ENCODE assay signal across 8 mouse cellular contexts in the genomic region with DNA sequence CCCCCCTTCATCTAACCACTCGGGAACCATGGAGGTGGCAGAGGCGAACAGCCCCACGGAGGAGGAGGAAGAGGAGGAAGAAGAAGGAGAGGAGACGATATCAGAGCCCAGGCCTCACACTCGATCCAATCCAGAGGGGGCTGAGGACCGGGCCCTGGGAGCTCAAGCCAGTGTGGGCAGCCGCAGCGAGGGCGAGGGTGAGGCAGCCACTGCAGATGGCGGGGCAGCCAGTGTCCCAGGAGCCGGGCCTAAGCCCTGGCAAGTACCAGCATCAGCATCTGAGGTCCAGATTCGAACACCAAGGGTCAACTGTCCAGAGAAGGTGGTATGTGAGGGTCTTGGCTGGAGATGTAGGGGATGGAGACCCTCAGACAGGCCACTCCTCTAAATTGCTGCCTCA. TPM values are rescaled to one million over a fixed set of nuclear protein-coding genes. Genes with fewer than 3 reads are reported as not detected.
DNase-seq lines count a peak whose midpoint lies in the region; ATAC-seq and TF ChIP-seq lines count a peak whose summit lies in the region.

No protein-coding gene starts in this region.

- no peak overlapping the region; the same call in 1 of the 2 replicates for H3K4me3 ChIP-seq in heart, adult 2 months
- peak overlapping the region; percentile 95 for H3K4me3 ChIP-seq in E14TG2a.4 (replicated peaks; ENCODE audit: low read length)
- peak overlapping the region; percentile 68 for H3K4me3 ChIP-seq in forebrain, embryonic 15.5 days
- H3K4me3 ChIP-seq in liver, embryonic 13.5 days (replicated peaks), result peak overlapping the region; percentile 87

- TF ChIP-seq POLR2A in heart, adult 2 months (IDR thresholded peaks at IDR 0.05; ENCODE audit: insufficient read depth, low read depth, low read length), result no peak

- no peak overlapping the region for H3K9ac ChIP-seq in heart, adult 2 months (ENCODE audit: low read depth, low read length)
- 0 out of 2 replicates have a peak overlapping the region, but pooled peaks have one; percentile 4 for H3K9ac ChIP-seq in forebrain, embryonic 15.5 days (replicated peaks)
- H3K9ac ChIP-seq in liver, embryonic 13.5 days, result peak overlapping the region; percentile 86

- no peak overlapping the region for H3K27ac ChIP-seq in heart, adult 2 months
- H3K27ac ChIP-seq in forebrain, embryonic 15.5 days (replicated peaks), result no peak overlapping the region
- no peak overlapping the region for H3K27ac ChIP-seq in liver, embryonic 13.5 days

- DNase-seq in heart, adult 2 months, result peak; percentile 6 to 17
- no peak for DNase-seq in heart, postnatal 10 days
- DNase-seq in liver, embryonic 13.5 days, result no peak
- DNase-seq in frontal cortex, postnatal 36 days (ENCODE audit: low spot score in 2 of 2), result no peak
- DNase-seq in layer of hippocampus, adult 9-10 months (ENCODE audit: low spot score), result no peak

- H3K79me2 ChIP-seq in heart, adult 2 months (replicated peaks; ENCODE audit: control insufficient read depth, insufficient read depth, low read length), result no peaks in the 10 kb centered on the region; the same call in 1 of the 2 replicates

- no peaks in the 10 kb centered on the region for H3K27me3 ChIP-seq in heart, adult 2 months (ENCODE audit: control insufficient read depth, insufficient read depth, low read length)
- H3K27me3 ChIP-seq in E14TG2a.4 (ENCODE audit: insufficient read depth, low read length), result no peaks in the 10 kb centered on the region
- H3K27me3 ChIP-seq in forebrain, embryonic 15.5 days, result no peaks in the 10 kb centered on the region
- no peaks in the 10 kb centered on the region for H3K27me3 ChIP-seq in liver, embryonic 13.5 days

- TF ChIP-seq EP300 in heart, adult 2 months (IDR thresholded peaks at IDR 0.05; ENCODE audit: insufficient read depth, low read depth, low read length), result no peak

- intact Hi-C loops in heart, adult 2 months (cut with DNase I), result loop anchor here (5.0 kb wide), 1 partner anchor 825 kb away; no protein-coding TSS in a partner anchor
- intact Hi-C loops in heart, postnatal 10 days (cut with DNase I), result no loop called here

- no peaks in the 10 kb centered on the region for H3K9me3 ChIP-seq in E14TG2a.4 (ENCODE audit: low read length)
- H3K9me3 ChIP-seq in forebrain, embryonic 15.5 days, result no peaks in the 10 kb centered on the region
- no peaks in the 10 kb centered on the region for H3K9me3 ChIP-seq in liver, embryonic 13.5 days (replicated peaks)

- no peak for TF ChIP-seq CTCF in heart, adult 2 months (IDR thresholded peaks at IDR 0.05)
- TF ChIP-seq CTCF in E14TG2a.4 (conservative IDR thresholded peaks at IDR 0.05; ENCODE audit: low read length), result no peak

- 77% methylated on average over 12 of the region's 12 CpGs for WGBS in heart, adult 2 months
- whole genome bisulfite sequencing in forebrain, embryonic 15.5 days, result 89% methylated on average over 12 of the region's 12 CpGs
- WGBS in liver, embryonic 13.5 days (ENCODE audit: insufficient replicate concordance), result 71% methylated on average over 12 of the region's 12 CpGs

- peaks cover 3% of the 10 kb centered on the region for H3K4me1 ChIP-seq in heart, adult 2 months (ENCODE audit: control insufficient read depth, insufficient read depth, low read length)
- peaks cover 49% of the 10 kb centered on the region for H3K4me1 ChIP-seq in E14TG2a.4 (replicated peaks; ENCODE audit: low read depth, low read length)
- H3K4me1 ChIP-seq in forebrain, embryonic 15.5 days, result peaks cover 17% of the 10 kb centered on the region
- peaks cover 30% of the 10 kb centered on the region for H3K4me1 ChIP-seq in liver, embryonic 13.5 days (replicated peaks)

- ATAC-seq in forebrain, embryonic 15.5 days (replicated peaks), result no peak
- ATAC-seq in liver, embryonic 13.5 days (ENCODE audit: low read depth), result no peak
- no peak for ATAC-seq in inflammation-experienced regulatory T-cells, adult 6 months

- H3K36me3 ChIP-seq in heart, adult 2 months (ENCODE audit: control insufficient read depth, insufficient read depth, low read length), result no peaks in the 10 kb centered on the region
- peaks cover 41% of the 10 kb centered on the region for H3K36me3 ChIP-seq in E14TG2a.4 (ENCODE audit: insufficient read depth, low read length)
- peaks cover 16% of the 10 kb centered on the region for H3K36me3 ChIP-seq in forebrain, embryonic 15.5 days
- peaks cover 30% of the 10 kb centered on the region for H3K36me3 ChIP-seq in liver, embryonic 13.5 days

- peak overlapping the region; percentile 78 for H3K4me2 ChIP-seq in forebrain, embryonic 15.5 days (replicated peaks)
- peak overlapping the region; percentile 87 for H3K4me2 ChIP-seq in liver, embryonic 13.5 days

RNA-seq across cellular contexts. Expression of a gene that starts 1.0 kb away (rescaled TPM):
- 10 to 100 TPM; 62.8 to 70.2 TPM for total RNA-seq in heart, adult 2 months (2021)
- polyA plus RNA-seq in heart, adult 2 months (2012; rRNA removed), result 88.7 and 91.3 TPM in 2 replicates
- 10 to 100 TPM; 65.1 to 65.7 TPM for total RNA-seq in heart, postnatal 10 days (2021)
- polyA plus RNA-seq in forebrain, embryonic 15.5 days (2015; fragmentation: Nextera tagmentation; extraction: Ambion mirVana), result 102 and 108 TPM in 2 replicates
- polyA plus RNA-seq in liver, embryonic 13.5 days (2015; fragmentation: Nextera tagmentation; extraction: Ambion mirVana), result 65.1 and 74.8 TPM in 2 replicates
- 10 to 100 TPM; 52.0 to 70.5 (median 54.7) TPM for polyA plus RNA-seq in inflammation-experienced regulatory T-cells, adult 6 months (2017; shearing (Covaris generic))

RNA-seq across cellular contexts. Expression of a gene that starts 2.1 kb away (rescaled TPM):
- total RNA-seq in heart, adult 2 months (2021), result 10 to 100 TPM; 22.9 to 23.9 TPM
- polyA plus RNA-seq in heart, adult 2 months (2012; rRNA removed), result 71.7 and 72.2 TPM in 2 replicates
- total RNA-seq in heart, postnatal 10 days (2021), result 10 to 100 TPM; 38.0 to 42.7 TPM
- polyA plus RNA-seq in forebrain, embryonic 15.5 days (2015; fragmentation: Nextera tagmentation; extraction: Ambion mirVana), result 5.5 and 6.0 TPM in 2 replicates
- 2.6 and 2.8 TPM in 2 replicates for polyA plus RNA-seq in liver, embryonic 13.5 days (2015; fragmentation: Nextera tagmentation; extraction: Ambion mirVana)
- under 1 TPM in 2 of 3 experiments, not detected in 1; 0.13 to 0.21 TPM for polyA plus RNA-seq in inflammation-experienced regulatory T-cells, adult 6 months (2017; shearing (Covaris generic))

RNA-seq across cellular contexts. Expression of a gene that starts 8.1 kb away (rescaled TPM):
- total RNA-seq in heart, adult 2 months (2021), result not detected
- polyA plus RNA-seq in heart, adult 2 months (2012; rRNA removed), result 0.15 and 0.31 TPM in 2 replicates
- 1 to 10 TPM; 2.8 to 3.4 TPM for total RNA-seq in heart, postnatal 10 days (2021)
- polyA plus RNA-seq in forebrain, embryonic 15.5 days (2015; fragmentation: Nextera tagmentation; extraction: Ambion mirVana), result 17.2 and 18.3 TPM in 2 replicates
- polyA plus RNA-seq in liver, embryonic 13.5 days (2015; fragmentation: Nextera tagmentation; extraction: Ambion mirVana), result 39.5 and 40.9 TPM in 2 replicates
- polyA plus RNA-seq in inflammation-experienced regulatory T-cells, adult 6 months (2017; shearing (Covaris generic)), result 1 to 10 TPM in 2 of 3 experiments, under 1 TPM in 1; 0.62 to 4.9 (median 1.2) TPM

RNA-seq across cellular contexts. Expression of a gene that starts 15.9 kb away (rescaled TPM):
- 10 to 100 TPM; 47.6 to 56.7 TPM for total RNA-seq in heart, adult 2 months (2021)
- 53.9 and 63.2 TPM in 2 replicates for polyA plus RNA-seq in heart, adult 2 months (2012; rRNA removed)
- 10 to 100 TPM; 57.8 to 60.1 TPM for total RNA-seq in heart, postnatal 10 days (2021)
- polyA plus RNA-seq in forebrain, embryonic 15.5 days (2015; fragmentation: Nextera tagmentation; extraction: Ambion mirVana), result 15.5 and 16.6 TPM in 2 replicates
- polyA plus RNA-seq in liver, embryonic 13.5 days (2015; fragmentation: Nextera tagmentation; extraction: Ambion mirVana), result 18.8 and 19.2 TPM in 2 replicates
- polyA plus RNA-seq in inflammation-experienced regulatory T-cells, adult 6 months (2017; shearing (Covaris generic)), result 1 to 10 TPM in 2 of 3 experiments, under 1 TPM in 1; 0.93 to 2.4 (median 1.1) TPM

RNA-seq across cellular contexts. Expression of a gene that starts 26.6 kb away (rescaled TPM):
- total RNA-seq in heart, adult 2 months (2021), result 10 to 100 TPM; 12.4 to 15.2 TPM
- polyA plus RNA-seq in heart, adult 2 months (2012; rRNA removed), result 8.0 and 9.1 TPM in 2 replicates
- total RNA-seq in heart, postnatal 10 days (2021), result 10 to 100 TPM; 10.8 to 11.3 TPM
- 7.3 and 8.0 TPM in 2 replicates for polyA plus RNA-seq in forebrain, embryonic 15.5 days (2015; fragmentation: Nextera tagmentation; extraction: Ambion mirVana)
- 4.3 and 4.4 TPM in 2 replicates for polyA plus RNA-seq in liver, embryonic 13.5 days (2015; fragmentation: Nextera tagmentation; extraction: Ambion mirVana)
- polyA plus RNA-seq in inflammation-experienced regulatory T-cells, adult 6 months (2017; shearing (Covaris generic)), result 1 to 10 TPM; 3.3 to 4.7 (median 4.5) TPM

Comparison
In these comparisons a context has a peak if more than half of its experiments do, and no peak if none do; other contexts are left out.
1. DNase-seq: peak in heart, adult 2 months (2 of 2); none in heart, postnatal 10 days (0 of 2), liver, embryonic 13.5 days (single experiment), frontal cortex, postnatal 36 days (0 of 2) and layer of hippocampus, adult 9-10 months (single experiment).
2. RNA of a gene that starts 2.1 kb away (polyA plus RNA-seq): 71.7 to 72.2 TPM in heart, adult 2 months; 5.5 to 6.0 TPM in forebrain, embryonic 15.5 days, 2.6 to 2.8 TPM in liver, embryonic 13.5 days and 0.13 to 0.21 TPM in inflammation-experienced regulatory T-cells, adult 6 months; every median in the first group is over 10 times any median in the second.